Mouse (Mus musculus) midbrain, embryonic 10.5 days (tissue): Measurements from ENCODE around the gene Psmd9. TPM values are rescaled to one million over a fixed set of nuclear protein-coding genes. Genes with fewer than 3 reads are reported as not detected.

Source experiments
- DNase-seq: peaks from one replicate; pipeline ENCODE4 v3.0.0-alpha.2; 2017; ENCODE audit warnings: low spot score
- H3K27ac ChIP-seq: fragments of 300-500 bp; sonication (generic); replicated peaks from 2 replicates; pipeline ENCODE4 v1.5.1; 2016; ENCODE audit warnings: mild to moderate bottlenecking
- H3K27me3 ChIP-seq: fragments of 300-500 bp; sonication (generic); 2 replicates; pipeline ENCODE4 v1.6.1; 2016; ENCODE audit warnings: low read depth, mild to moderate bottlenecking; ENCODE audit not compliant: poor library complexity, severe bottlenecking
- H3K36me3 ChIP-seq: fragments of 300-500 bp; sonication (generic); 2 replicates; pipeline ENCODE4 v1.6.1; 2016; ENCODE audit warnings: mild to moderate bottlenecking, moderate library complexity
- H3K4me1 ChIP-seq: fragments of 300-500 bp; sonication (generic); 2 replicates; pipeline ENCODE4 v1.6.1; 2016
- H3K4me3 ChIP-seq: fragments of 300-500 bp; sonication (generic); 2 replicates; pipeline ENCODE4 v1.5.1; 2016; ENCODE audit warnings: mild to moderate bottlenecking, moderate library complexity
- H3K9me3 ChIP-seq: fragments of 300-500 bp; sonication (generic); replicated peaks from 2 replicates; pipeline ENCODE4 v1.6.1; 2016; ENCODE audit warnings: mild to moderate bottlenecking
- WGBS: fragments of 180-500 bp; shearing (Covaris S2); methylation state at CpG from one replicate; pipeline ENCODE4 v1.1.7; 2016; 5-methylcytosine and 5-hydroxymethylcytosine counted together
- polyA plus RNA-seq: library from polyadenylated mRNA; unstranded; fragments of >200 nt; fragmentation: Nextera tagmentation; extraction: Ambion mirVana; gene quantifications from 2 replicates; pipeline ENCODE4 v1.2.1, GENCODE M21; 2016

Gene Psmd9
- polyA plus RNA-seq, 1 experiment from 2014 or later, result 78.5 TPM

GRCm38 (mm10) chr5:123256841-123257755, 87.9 kb downstream of the Psmd9 start:
- H3K27ac ChIP-seq, result peak overlapping the region; percentile 76
- H3K36me3 ChIP-seq, result no peaks in the 10 kb centered on the region
- 47% methylated on average over 23 of the region's 23 CpGs for WGBS
- peaks cover 20% of the 10 kb centered on the region for H3K4me1 ChIP-seq
- peak; percentile 40 for DNase-seq
- no peaks in the 10 kb centered on the region for H3K9me3 ChIP-seq
- peak overlapping the region; percentile 20; the same call in 1 of the 2 replicates for H3K4me3 ChIP-seq
- H3K27me3 ChIP-seq, result peaks cover 23% of the 10 kb centered on the region

GRCm38 (mm10) chr5:123258990-123259389, 89.8 kb downstream of the Psmd9 start:
- Histone ChIP-seq H3K9me3 (no peaks in the 10 kb centered on the region), H3K27me3 (peaks cover 7% of the 10 kb centered on the region), H3K36me3 (no peaks in the 10 kb centered on the region), H3K27ac (no peak overlapping the region), H3K4me1 (peaks cover 16% of the 10 kb centered on the region), H3K4me3 (no peak overlapping the region)
- 54% methylated on average over 5 of the region's 5 CpGs for WGBS
- peak; percentile 39 for DNase-seq

- no peak overlapping the region for H3K27ac ChIP-seq
- H3K4me3 ChIP-seq, result no peak overlapping the region
- H3K9me3 ChIP-seq, result no peaks in the 10 kb centered on the region
- WGBS, result 84% methylated on average over 8 of the region's 8 CpGs
- H3K36me3 ChIP-seq, result no peaks in the 10 kb centered on the region
- peaks cover 16% of the 10 kb centered on the region for H3K4me1 ChIP-seq
- no peak for DNase-seq
- no peaks in the 10 kb centered on the region for H3K27me3 ChIP-seq
These were observed 91.5 kb downstream of the Psmd9 start for GRCm38 (mm10) chr5:123260698-123261097.

GRCm38 (mm10) chr5:123266909-123267308, 97.7 kb downstream of the Psmd9 start:
- H3K27ac ChIP-seq, result no peak overlapping the region
- H3K27me3 ChIP-seq, result no peaks in the 10 kb centered on the region
- H3K4me3 ChIP-seq, result no peak overlapping the region
- H3K9me3 ChIP-seq, result no peaks in the 10 kb centered on the region
- H3K4me1 ChIP-seq, result no peaks in the 10 kb centered on the region
- no peaks in the 10 kb centered on the region for H3K36me3 ChIP-seq
- DNase-seq, result no peak
- 88% methylated on average over 3 of the region's 3 CpGs for WGBS

- no peak overlapping the region for H3K4me3 ChIP-seq
- H3K4me1 ChIP-seq, result peaks cover 6% of the 10 kb centered on the region
- H3K36me3 ChIP-seq, result no peaks in the 10 kb centered on the region
- no peaks in the 10 kb centered on the region for H3K9me3 ChIP-seq
- H3K27me3 ChIP-seq, result no peaks in the 10 kb centered on the region
- H3K27ac ChIP-seq, result no peak overlapping the region
- 79% methylated on average over 28 of the region's 28 CpGs for WGBS
- DNase-seq, result no peak
These were observed 99.6 kb downstream of the Psmd9 start for GRCm38 (mm10) chr5:123268477-123269474.

GRCm38 (mm10) chr5:123270917-123271316, 101.7 kb downstream of the Psmd9 start:
- 70% methylated on average over 11 of the region's 11 CpGs for WGBS
- Histone ChIP-seq H3K4me1 (peaks cover 14% of the 10 kb centered on the region), H3K9me3 (no peaks in the 10 kb centered on the region), H3K36me3 (no peaks in the 10 kb centered on the region), H3K27me3 (no peaks in the 10 kb centered on the region), H3K4me3 (no peak overlapping the region), H3K27ac (no peak overlapping the region)
- DNase-seq, result no peak

- 73% methylated on average over 5 of the region's 5 CpGs for WGBS
- peaks cover 28% of the 10 kb centered on the region for H3K4me1 ChIP-seq
- DNase-seq, result no peak
- no peaks in the 10 kb centered on the region for H3K27me3 ChIP-seq
- H3K4me3 ChIP-seq, result no peak overlapping the region
- no peaks in the 10 kb centered on the region for H3K36me3 ChIP-seq
- H3K9me3 ChIP-seq, result no peaks in the 10 kb centered on the region
- no peak overlapping the region for H3K27ac ChIP-seq
These were observed 103.7 kb downstream of the Psmd9 start for GRCm38 (mm10) chr5:123272927-123273326.

- no peak for DNase-seq
- peaks cover 28% of the 10 kb centered on the region for H3K4me1 ChIP-seq
- no peak overlapping the region for H3K27ac ChIP-seq
- H3K27me3 ChIP-seq, result no peaks in the 10 kb centered on the region
- H3K36me3 ChIP-seq, result no peaks in the 10 kb centered on the region
- no peaks in the 10 kb centered on the region for H3K9me3 ChIP-seq
- WGBS, result 81% methylated on average over 9 of the region's 9 CpGs
- no peak overlapping the region for H3K4me3 ChIP-seq
These were observed 107.6 kb downstream of the Psmd9 start for GRCm38 (mm10) chr5:123276636-123277341.

GRCm38 (mm10) chr5:123277342-123277701, 108.1 kb downstream of the Psmd9 start:
- no peak overlapping the region for H3K27ac ChIP-seq
- 71% methylated on average over 7 of the region's 7 CpGs for WGBS
- H3K36me3 ChIP-seq, result no peaks in the 10 kb centered on the region
- DNase-seq, result no peak
- H3K9me3 ChIP-seq, result no peaks in the 10 kb centered on the region
- H3K4me1 ChIP-seq, result peaks cover 28% of the 10 kb centered on the region
- no peak overlapping the region for H3K4me3 ChIP-seq
- H3K27me3 ChIP-seq, result no peaks in the 10 kb centered on the region

- Histone ChIP-seq H3K4me1 (peaks cover 28% of the 10 kb centered on the region), H3K9me3 (no peaks in the 10 kb centered on the region), H3K27ac (no peak overlapping the region), H3K27me3 (no peaks in the 10 kb centered on the region), H3K4me3 (no peak overlapping the region), H3K36me3 (no peaks in the 10 kb centered on the region)
- no peak for DNase-seq
- WGBS, result 88% methylated on average over 4 of the region's 4 CpGs
These were observed 108.5 kb downstream of the Psmd9 start for GRCm38 (mm10) chr5:123277704-123278103.

GRCm38 (mm10) chr5:123279248-123279647, 110.0 kb downstream of the Psmd9 start:
- H3K9me3 ChIP-seq, result no peaks in the 10 kb centered on the region
- H3K4me3 ChIP-seq, result no peak overlapping the region
- DNase-seq, result no peak
- H3K4me1 ChIP-seq, result peaks cover 22% of the 10 kb centered on the region
- WGBS, result 86% methylated on average over 4 of the region's 4 CpGs
- no peaks in the 10 kb centered on the region for H3K27me3 ChIP-seq
- H3K36me3 ChIP-seq, result no peaks in the 10 kb centered on the region
- no peak overlapping the region for H3K27ac ChIP-seq
